Mouse (Mus musculus) heart, adult 2 months (tissue): ENCODE data around the gene Dennd2d.

Experiments
- CTCF ChIP-seq: fragments of 200-600 bp; IDR thresholded peaks from 2 replicates; pipeline ENCODE4 v1.8.1; 2022; ENCODE audit warnings: antibody characterized with exemption, mild to moderate bottlenecking, moderate library complexity
- EP300 ChIP-seq: fragments of 200-500 bp; IDR thresholded peaks from 2 replicates; pipeline ENCODE4 v1.6.1; 2011; ENCODE audit warnings: low read depth, low read length, control low read depth; ENCODE audit not compliant: insufficient read depth

- TF ChIP-seq EP300 (no peak), CTCF (no peak)
Observed at GRCm38 (mm10) chr3:106500510-106500909, 18.3 kb downstream of the Dennd2d start.
